ENCODE assay signal across 8 mouse cellular contexts in genomic region chr12:113143164-113143563, GRCm38 (mm10). TPM values are rescaled to one million over a fixed set of nuclear protein-coding genes. Genes with fewer than 3 reads are reported as not detected.
DNase-seq lines count a peak whose midpoint lies in the region; ATAC-seq and TF ChIP-seq lines count a peak whose summit lies in the region.

No protein-coding gene starts in this region.

- 72% methylated on average over 7 of the region's 7 CpGs for WGBS in neural tube, embryonic 11.5 days
- WGBS in liver, postnatal 0 days (ENCODE audit: insufficient replicate concordance), result 45% methylated on average over 7 of the region's 7 CpGs
- 45% methylated on average over 7 of the region's 7 CpGs for WGBS in stomach, embryonic 16.5 days

- no peak for ATAC-seq in neural tube, embryonic 11.5 days (ENCODE audit: insufficient read depth, low FRiP score, low TSS enrichment)
- no peak for ATAC-seq in liver, postnatal 0 days
- no peak for ATAC-seq in stomach, embryonic 16.5 days (ENCODE audit: insufficient read depth, low FRiP score)

- DNase-seq in neural tube, embryonic 11.5 days (ENCODE audit: low spot score), result no peak
- no peak for DNase-seq in neural tube, embryonic 10.5 days (ENCODE audit: extremely low spot score, low spot score)
- peak; percentile 51 for DNase-seq in heart, postnatal 4 days
- no peak for DNase-seq in liver, postnatal 0 days
- DNase-seq in thymus, postnatal 10 days (ENCODE audit: low spot score in 2 of 2), result no peak
- DNase-seq in right cerebral cortex, postnatal 25 days, result no peak
- no peak for DNase-seq in left cerebral cortex, adult 18-20 months (ENCODE audit: low spot score in 2 of 2)

- H3K9me3 ChIP-seq in neural tube, embryonic 11.5 days (ENCODE audit: control insufficient read depth, low read length), result no peaks in the 10 kb centered on the region
- no peaks in the 10 kb centered on the region for H3K9me3 ChIP-seq in liver, postnatal 0 days (ENCODE audit: low read length)
- no peaks in the 10 kb centered on the region for H3K9me3 ChIP-seq in stomach, embryonic 16.5 days (replicated peaks; ENCODE audit: control insufficient read depth, low read length)

- peak overlapping the region; percentile 62; the same call in 1 of the 2 replicates for H3K4me2 ChIP-seq in neural tube, embryonic 11.5 days (ENCODE audit: low read depth)
- H3K4me2 ChIP-seq in liver, postnatal 0 days (ENCODE audit: low read depth, low read length), result peak overlapping the region; percentile 30
- peak overlapping the region; percentile 78 for H3K4me2 ChIP-seq in stomach, embryonic 16.5 days (ENCODE audit: low read depth, low read length)

- TF ChIP-seq EP300 in liver, postnatal 0 days (IDR thresholded peaks at IDR 0.05; ENCODE audit: low read depth), result no peak

- H3K9ac ChIP-seq in neural tube, embryonic 11.5 days (ENCODE audit: low read length), result peak overlapping the region; percentile 31; the same call in 1 of the 2 replicates
- no peak overlapping the region for H3K9ac ChIP-seq in liver, postnatal 0 days (replicated peaks)
- H3K9ac ChIP-seq in stomach, embryonic 16.5 days (ENCODE audit: low read length), result peak overlapping the region; percentile 46; the same call in 1 of the 2 replicates

- no peak overlapping the region; the same call in 1 of the 2 replicates for H3K4me3 ChIP-seq in neural tube, embryonic 11.5 days (ENCODE audit: low read depth, low read length)
- no peak overlapping the region for H3K4me3 ChIP-seq in liver, postnatal 0 days (ENCODE audit: low read depth, low read length)
- peak overlapping the region; percentile 60; the same call in 1 of the 2 replicates for H3K4me3 ChIP-seq in stomach, embryonic 16.5 days (replicated peaks; ENCODE audit: low read length)

- 0 out of 2 replicates have a peak, but pooled peaks have one; percentile 13 for TF ChIP-seq CTCF in liver, postnatal 0 days (IDR thresholded peaks at IDR 0.05; ENCODE audit: low read depth)

- 0 out of 2 replicates have a peak, but pooled peaks cover 6% of the 10 kb centered on the region for H3K27me3 ChIP-seq in neural tube, embryonic 11.5 days (ENCODE audit: control insufficient read depth, insufficient read depth, low read length)
- H3K27me3 ChIP-seq in liver, postnatal 0 days (ENCODE audit: insufficient read depth, low read length), result peaks cover 34% of the 10 kb centered on the region
- H3K27me3 ChIP-seq in stomach, embryonic 16.5 days (ENCODE audit: control insufficient read depth, insufficient read depth, low read length), result no peaks in the 10 kb centered on the region

- peaks cover 32% of the 10 kb centered on the region for H3K4me1 ChIP-seq in neural tube, embryonic 11.5 days (ENCODE audit: control insufficient read depth, insufficient read depth, low read length)
- peaks cover 45% of the 10 kb centered on the region for H3K4me1 ChIP-seq in liver, postnatal 0 days (ENCODE audit: insufficient read depth)
- H3K4me1 ChIP-seq in stomach, embryonic 16.5 days (ENCODE audit: control insufficient read depth, insufficient read depth, low read length), result peaks cover 42% of the 10 kb centered on the region

- peaks cover 2% of the 10 kb centered on the region; the same call in 1 of the 2 replicates for H3K36me3 ChIP-seq in neural tube, embryonic 11.5 days (ENCODE audit: control insufficient read depth, insufficient read depth, low read length)
- 0 out of 2 replicates have a peak, but pooled peaks cover 3% of the 10 kb centered on the region for H3K36me3 ChIP-seq in liver, postnatal 0 days (replicated peaks; ENCODE audit: insufficient read depth, low read length)
- no peaks in the 10 kb centered on the region for H3K36me3 ChIP-seq in stomach, embryonic 16.5 days (ENCODE audit: control insufficient read depth, insufficient read depth, low read length)

- no peak overlapping the region for H3K27ac ChIP-seq in neural tube, embryonic 11.5 days (ENCODE audit: low read depth, low read length)
- peak overlapping the region; percentile 16; the same call in 1 of the 2 replicates for H3K27ac ChIP-seq in liver, postnatal 0 days (ENCODE audit: low read depth)
- H3K27ac ChIP-seq in stomach, embryonic 16.5 days (ENCODE audit: low read length), result peak overlapping the region; percentile 79

RNA-seq across cellular contexts. Expression of gene Crip1, which starts 3.0 kb away (rescaled TPM):
- polyA plus RNA-seq in neural tube, embryonic 11.5 days (2014; fragmentation: Nextera tagmentation; extraction: Ambion mirVana), result 53.3 and 58.2 TPM in 2 replicates
- 100 to 1,000 TPM; 301 to 312 TPM for total RNA-seq in heart, postnatal 4 days (2021)
- polyA plus RNA-seq in liver, postnatal 0 days (2015; fragmentation: Nextera tagmentation; extraction: Ambion mirVana), result 174 and 181 TPM in 2 replicates
- polyA plus RNA-seq in stomach, embryonic 16.5 days (2015; fragmentation: Nextera tagmentation; extraction: Ambion mirVana), result 350 and 360 TPM in 2 replicates
- total RNA-seq in left cerebral cortex, adult 18-20 months (2021), result 10 to 100 TPM; 14.3 to 15.9 TPM

RNA-seq across cellular contexts. Expression of gene Crip2, which starts 3.1 kb away (rescaled TPM):
- 198 and 211 TPM in 2 replicates for polyA plus RNA-seq in neural tube, embryonic 11.5 days (2014; fragmentation: Nextera tagmentation; extraction: Ambion mirVana)
- total RNA-seq in heart, postnatal 4 days (2021), result 1,000 to 10,000 TPM; 1,189 to 1,285 TPM
- polyA plus RNA-seq in liver, postnatal 0 days (2015; fragmentation: Nextera tagmentation; extraction: Ambion mirVana), result 65.1 and 67.4 TPM in 2 replicates
- 140 and 142 TPM in 2 replicates for polyA plus RNA-seq in stomach, embryonic 16.5 days (2015; fragmentation: Nextera tagmentation; extraction: Ambion mirVana)
- 100 to 1,000 TPM; 142 to 162 TPM for total RNA-seq in left cerebral cortex, adult 18-20 months (2021)

RNA-seq across cellular contexts. Expression of gene Tedc1, which starts 13.1 kb away (rescaled TPM):
- 30.6 and 36.0 TPM in 2 replicates for polyA plus RNA-seq in neural tube, embryonic 11.5 days (2014; fragmentation: Nextera tagmentation; extraction: Ambion mirVana)
- 10 to 100 TPM in 1 of 2 experiments, 1 to 10 TPM in 1; 9.4 to 10.3 TPM for total RNA-seq in heart, postnatal 4 days (2021)
- 3.9 and 4.6 TPM in 2 replicates for polyA plus RNA-seq in liver, postnatal 0 days (2015; fragmentation: Nextera tagmentation; extraction: Ambion mirVana)
- polyA plus RNA-seq in stomach, embryonic 16.5 days (2015; fragmentation: Nextera tagmentation; extraction: Ambion mirVana), result 24.0 and 24.3 TPM in 2 replicates
- 1 to 10 TPM in 1 of 2 experiments, under 1 TPM in 1; 1.00 to 1.4 TPM for total RNA-seq in left cerebral cortex, adult 18-20 months (2021)

RNA-seq across cellular contexts. Expression of gene Tmem121, which starts 42.6 kb away (rescaled TPM):
- polyA plus RNA-seq in neural tube, embryonic 11.5 days (2014; fragmentation: Nextera tagmentation; extraction: Ambion mirVana), result 13.2 and 13.7 TPM in 2 replicates
- 1 to 10 TPM; 1.4 to 1.5 TPM for total RNA-seq in heart, postnatal 4 days (2021)
- 0.20 and 0.21 TPM in 2 replicates for polyA plus RNA-seq in liver, postnatal 0 days (2015; fragmentation: Nextera tagmentation; extraction: Ambion mirVana)
- polyA plus RNA-seq in stomach, embryonic 16.5 days (2015; fragmentation: Nextera tagmentation; extraction: Ambion mirVana), result 4.6 and 6.5 TPM in 2 replicates
- 10 to 100 TPM; 25.5 to 27.5 TPM for total RNA-seq in left cerebral cortex, adult 18-20 months (2021)

RNA-seq across cellular contexts. Expression of gene Mta1, which starts 45.1 kb away (rescaled TPM):
- 21.5 and 21.9 TPM in 2 replicates for polyA plus RNA-seq in neural tube, embryonic 11.5 days (2014; fragmentation: Nextera tagmentation; extraction: Ambion mirVana)
- total RNA-seq in heart, postnatal 4 days (2021), result 10 to 100 TPM; 55.2 to 61.3 TPM
- polyA plus RNA-seq in liver, postnatal 0 days (2015; fragmentation: Nextera tagmentation; extraction: Ambion mirVana), result 3.6 and 3.9 TPM in 2 replicates
- polyA plus RNA-seq in stomach, embryonic 16.5 days (2015; fragmentation: Nextera tagmentation; extraction: Ambion mirVana), result 8.9 and 10.8 TPM in 2 replicates
- 10 to 100 TPM; 71.5 to 71.9 TPM for total RNA-seq in left cerebral cortex, adult 18-20 months (2021)
